Mouse (Mus musculus): ENCODE measurements around the gene Olfr961. TPM values are rescaled to one million over a fixed set of nuclear protein-coding genes. Genes with fewer than 3 reads are reported as not detected.

Olfr961 gene
- polyA plus RNA-seq, 1 experiment from 2014 or later = not detected

GRCm38 (mm10) chr9:39624711-39625110, 20.2 kb upstream of the Olfr961 start:
- Histone ChIP-seq H3K27ac (ENCODE audit: low read length) (no peak overlapping the region), H3K4me1 (ENCODE audit: control insufficient read depth, low read depth, low read length) (no peaks in the 10 kb centered on the region), H3K9ac (ENCODE audit: low read depth, low read length) (no peak overlapping the region), H3K27me3 (ENCODE audit: control insufficient read depth, insufficient read depth, low read depth, low read length) (no peaks in the 10 kb centered on the region), H3K4me3 (ENCODE audit: low read depth, low read length) (no peak overlapping the region), H3K4me2 (ENCODE audit: low read depth, low read length) (no peak overlapping the region), H3K36me3 (ENCODE audit: control insufficient read depth, insufficient read depth) (no peaks in the 10 kb centered on the region), H3K9me3 (replicated peaks; ENCODE audit: control insufficient read depth, low read length) (no peaks in the 10 kb centered on the region)
- ATAC-seq (ENCODE audit: low read depth) = no peak
- WGBS (ENCODE audit: insufficient replicate concordance) = 18% methylated on average over 2 of the region's 2 CpGs

GRCm38 (mm10) chr9:39629069-39629468, 15.8 kb upstream of the Olfr961 start:
- no peak for ATAC-seq (ENCODE audit: low read depth)
- H3K27me3 ChIP-seq (ENCODE audit: control insufficient read depth, insufficient read depth, low read depth, low read length) = no peaks in the 10 kb centered on the region
- H3K9ac ChIP-seq (ENCODE audit: low read depth, low read length) = no peak overlapping the region
- H3K4me1 ChIP-seq (ENCODE audit: control insufficient read depth, low read depth, low read length) = no peaks in the 10 kb centered on the region
- H3K9me3 ChIP-seq (replicated peaks; ENCODE audit: control insufficient read depth, low read length) = no peaks in the 10 kb centered on the region
- no peaks in the 10 kb centered on the region for H3K36me3 ChIP-seq (ENCODE audit: control insufficient read depth, insufficient read depth)
- WGBS (ENCODE audit: insufficient replicate concordance) = 66% methylated on average over 2 of the region's 2 CpGs
- H3K27ac ChIP-seq (ENCODE audit: low read length) = no peak overlapping the region
- no peak overlapping the region for H3K4me3 ChIP-seq (ENCODE audit: low read depth, low read length)
- no peak overlapping the region for H3K4me2 ChIP-seq (ENCODE audit: low read depth, low read length)

- no peaks in the 10 kb centered on the region for H3K4me1 ChIP-seq (ENCODE audit: control insufficient read depth, low read depth, low read length)
- no peak overlapping the region for H3K9ac ChIP-seq (ENCODE audit: low read depth, low read length)
- no peaks in the 10 kb centered on the region for H3K27me3 ChIP-seq (ENCODE audit: control insufficient read depth, insufficient read depth, low read depth, low read length)
- WGBS (ENCODE audit: insufficient replicate concordance) = 14% methylated on average over 4 of the region's 4 CpGs
- H3K9me3 ChIP-seq (replicated peaks; ENCODE audit: control insufficient read depth, low read length) = no peaks in the 10 kb centered on the region
- no peak for ATAC-seq (ENCODE audit: low read depth)
- H3K36me3 ChIP-seq (ENCODE audit: control insufficient read depth, insufficient read depth) = no peaks in the 10 kb centered on the region
- no peak overlapping the region for H3K4me2 ChIP-seq (ENCODE audit: low read depth, low read length)
- no peak overlapping the region for H3K4me3 ChIP-seq (ENCODE audit: low read depth, low read length)
- no peak overlapping the region for H3K27ac ChIP-seq (ENCODE audit: low read length)
Measured at GRCm38 (mm10) chr9:39633913-39634594, 10.8 kb upstream of the Olfr961 start.

- 57% methylated on average over 4 of the region's 4 CpGs for WGBS (ENCODE audit: insufficient replicate concordance)
- no peaks in the 10 kb centered on the region for H3K4me1 ChIP-seq (ENCODE audit: control insufficient read depth, low read depth, low read length)
- no peak for ATAC-seq (ENCODE audit: low read depth)
- no peak overlapping the region for H3K9ac ChIP-seq (ENCODE audit: low read depth, low read length)
- no peak overlapping the region for H3K4me3 ChIP-seq (ENCODE audit: low read depth, low read length)
- H3K27ac ChIP-seq (ENCODE audit: low read length) = no peak overlapping the region
- no peaks in the 10 kb centered on the region for H3K9me3 ChIP-seq (replicated peaks; ENCODE audit: control insufficient read depth, low read length)
- H3K27me3 ChIP-seq (ENCODE audit: control insufficient read depth, insufficient read depth, low read depth, low read length) = no peaks in the 10 kb centered on the region
- H3K36me3 ChIP-seq (ENCODE audit: control insufficient read depth, insufficient read depth) = no peaks in the 10 kb centered on the region
- no peak overlapping the region for H3K4me2 ChIP-seq (ENCODE audit: low read depth, low read length)
Measured at GRCm38 (mm10) chr9:39647382-39647781, 2.5 kb downstream of the Olfr961 start.

- no peaks in the 10 kb centered on the region for H3K9me3 ChIP-seq (replicated peaks; ENCODE audit: control insufficient read depth, low read length)
- no peak overlapping the region for H3K27ac ChIP-seq (ENCODE audit: low read length)
- no peaks in the 10 kb centered on the region for H3K36me3 ChIP-seq (ENCODE audit: control insufficient read depth, insufficient read depth)
- H3K27me3 ChIP-seq (ENCODE audit: control insufficient read depth, insufficient read depth, low read depth, low read length) = no peaks in the 10 kb centered on the region
- 51% methylated on average over 6 of the region's 6 CpGs for WGBS (ENCODE audit: insufficient replicate concordance)
- no peak overlapping the region for H3K4me3 ChIP-seq (ENCODE audit: low read depth, low read length)
- no peak for ATAC-seq (ENCODE audit: low read depth)
- no peak overlapping the region for H3K4me2 ChIP-seq (ENCODE audit: low read depth, low read length)
- no peaks in the 10 kb centered on the region for H3K4me1 ChIP-seq (ENCODE audit: control insufficient read depth, low read depth, low read length)
- no peak overlapping the region for H3K9ac ChIP-seq (ENCODE audit: low read depth, low read length)
Measured at GRCm38 (mm10) chr9:39654756-39655396, 10.0 kb downstream of the Olfr961 start.

- 49% methylated on average over 1 of the region's 1 CpGs for WGBS (ENCODE audit: insufficient replicate concordance)
- Histone ChIP-seq H3K9ac (ENCODE audit: low read depth, low read length) (no peak within 1 kb of the TSS), H3K36me3 (ENCODE audit: control insufficient read depth, insufficient read depth) (no peaks in the 10 kb centered on the region)
Measured at GRCm38 (mm10) chr9:39666905-39667304, 22.0 kb downstream of the Olfr961 start, which contains the start of gene Olfr963. TSS of gene Olfr963 (plus strand) at chr9:39667205.

GRCm38 (mm10) chr9:39669723-39670122, 24.8 kb downstream of the Olfr961 start:
- H3K4me1 ChIP-seq (ENCODE audit: control insufficient read depth, low read depth, low read length) = no peaks in the 10 kb centered on the region
- WGBS (ENCODE audit: insufficient replicate concordance) = 49% methylated on average over 2 of the region's 2 CpGs

More at GRCm38 (mm10) chr9:39666905-39667304, 22.0 kb downstream of the Olfr961 start, which contains the start of gene Olfr963:
- Histone ChIP-seq H3K27ac (ENCODE audit: low read length) (no peak within 1 kb of the TSS), H3K4me2 (ENCODE audit: low read depth, low read length) (no peak within 1 kb of the TSS), H3K27me3 (ENCODE audit: control insufficient read depth, insufficient read depth, low read depth, low read length) (no peaks in the 10 kb centered on the region), H3K4me3 (ENCODE audit: low read depth, low read length) (no peak within 1 kb of the TSS), H3K9me3 (replicated peaks; ENCODE audit: control insufficient read depth, low read length) (no peaks in the 10 kb centered on the region), H3K4me1 (ENCODE audit: control insufficient read depth, low read depth, low read length) (no peaks in the 10 kb centered on the region)
- no peak for ATAC-seq (ENCODE audit: low read depth)

GRCm38 (mm10) chr9:39674820-39675219, 29.9 kb downstream of the Olfr961 start:
- Histone ChIP-seq H3K36me3 (ENCODE audit: control insufficient read depth, insufficient read depth) (no peaks in the 10 kb centered on the region), H3K27ac (ENCODE audit: low read length) (no peak overlapping the region), H3K4me3 (ENCODE audit: low read depth, low read length) (no peak overlapping the region), H3K9ac (ENCODE audit: low read depth, low read length) (no peak overlapping the region), H3K27me3 (ENCODE audit: control insufficient read depth, insufficient read depth, low read depth, low read length) (no peaks in the 10 kb centered on the region), H3K4me2 (ENCODE audit: low read depth, low read length) (no peak overlapping the region), H3K4me1 (ENCODE audit: control insufficient read depth, low read depth, low read length) (no peaks in the 10 kb centered on the region), H3K9me3 (replicated peaks; ENCODE audit: control insufficient read depth, low read length) (no peaks in the 10 kb centered on the region)
- 53% methylated on average over 2 of the region's 2 CpGs for WGBS (ENCODE audit: insufficient replicate concordance)
- ATAC-seq (ENCODE audit: low read depth) = no peak

More at GRCm38 (mm10) chr9:39669723-39670122, 24.8 kb downstream of the Olfr961 start:
- no peaks in the 10 kb centered on the region for H3K36me3 ChIP-seq (ENCODE audit: control insufficient read depth, insufficient read depth)
- no peak overlapping the region for H3K4me2 ChIP-seq (ENCODE audit: low read depth, low read length)
- H3K27ac ChIP-seq (ENCODE audit: low read length) = no peak overlapping the region
- H3K9ac ChIP-seq (ENCODE audit: low read depth, low read length) = no peak overlapping the region
- H3K9me3 ChIP-seq (replicated peaks; ENCODE audit: control insufficient read depth, low read length) = no peaks in the 10 kb centered on the region
- ATAC-seq (ENCODE audit: low read depth) = no peak
- H3K27me3 ChIP-seq (ENCODE audit: control insufficient read depth, insufficient read depth, low read depth, low read length) = no peaks in the 10 kb centered on the region
- no peak overlapping the region for H3K4me3 ChIP-seq (ENCODE audit: low read depth, low read length)

- 67% methylated on average over 2 of the region's 2 CpGs for WGBS (ENCODE audit: insufficient replicate concordance)
- H3K9me3 ChIP-seq (replicated peaks; ENCODE audit: control insufficient read depth, low read length) = no peaks in the 10 kb centered on the region
Measured at GRCm38 (mm10) chr9:39678557-39678956, 33.7 kb downstream of the Olfr961 start.

More at GRCm38 (mm10) chr9:39678557-39678956, 33.7 kb downstream of the Olfr961 start:
- Histone ChIP-seq H3K36me3 (ENCODE audit: control insufficient read depth, insufficient read depth) (no peaks in the 10 kb centered on the region), H3K4me1 (ENCODE audit: control insufficient read depth, low read depth, low read length) (no peaks in the 10 kb centered on the region), H3K27me3 (ENCODE audit: control insufficient read depth, insufficient read depth, low read depth, low read length) (no peaks in the 10 kb centered on the region), H3K27ac (ENCODE audit: low read length) (no peak overlapping the region), H3K4me3 (ENCODE audit: low read depth, low read length) (no peak overlapping the region), H3K9ac (ENCODE audit: low read depth, low read length) (no peak overlapping the region), H3K4me2 (ENCODE audit: low read depth, low read length) (no peak overlapping the region)
- no peak for ATAC-seq (ENCODE audit: low read depth)

Measured in liver, embryonic 16.5 days (tissue).